Mouse (Mus musculus) c-Kit-positive CD71-positive TER-119-positive erythroid progenitor cells, embryonic 14.5 days (primary cell): ENCODE data around the gene Frmpd1.

Experiments used
- DNase-seq: peaks from one replicate; pipeline ENCODE4 v3.0.0-alpha.2; 2013; ENCODE audit warnings: low spot score

Gene Frmpd1

DNA sequence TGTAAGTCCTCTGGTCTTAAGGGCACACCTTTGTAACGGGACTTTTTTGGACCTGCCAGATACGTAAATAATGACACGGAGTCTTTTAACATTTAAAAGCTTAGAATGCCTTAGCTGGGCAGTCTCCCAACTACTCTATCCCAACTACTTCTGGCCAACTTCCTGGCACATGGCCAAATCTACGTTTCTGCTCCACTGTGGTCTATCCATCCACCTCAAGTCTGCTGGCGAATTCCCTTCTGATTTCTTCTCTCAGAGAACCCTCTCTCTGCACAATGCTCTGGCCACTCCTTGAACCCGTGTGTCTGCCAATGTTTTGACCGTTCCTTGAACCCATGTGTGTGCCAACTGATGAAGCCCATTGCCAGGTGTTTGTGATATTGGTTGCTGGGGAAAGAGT, 146.5 kb downstream of the Frmpd1 start:
- DNase-seq, result no peak

DNA sequence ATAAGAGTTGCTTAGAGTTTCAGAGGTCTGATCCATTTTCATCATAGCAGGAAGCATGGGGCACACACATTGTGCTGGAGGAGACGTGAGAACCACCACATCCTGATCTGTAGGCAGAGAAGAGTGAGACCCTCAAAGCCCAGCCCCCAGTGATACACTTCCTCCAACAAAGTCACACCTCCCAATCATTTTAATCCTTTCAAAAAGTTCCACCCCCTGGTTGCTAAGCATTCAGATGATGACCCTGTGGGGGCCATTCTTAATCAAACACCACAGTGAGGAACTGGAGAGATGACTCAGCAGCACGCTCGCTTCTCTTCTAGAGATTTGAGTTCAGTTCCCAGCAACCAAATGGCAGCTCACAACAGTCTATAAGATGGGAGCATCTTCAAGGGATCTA, 147.8 kb downstream of the Frmpd1 start:
- DNase-seq, result no peak
